Mouse (Mus musculus): ENCODE measurements around the gene Krt18.
"Not testable (repeated sequence)": the region's sequence is repeated elsewhere in the genome, so short reads cannot be mapped to it uniquely, and the experiment has no call there.

The Krt18 gene

DNA sequence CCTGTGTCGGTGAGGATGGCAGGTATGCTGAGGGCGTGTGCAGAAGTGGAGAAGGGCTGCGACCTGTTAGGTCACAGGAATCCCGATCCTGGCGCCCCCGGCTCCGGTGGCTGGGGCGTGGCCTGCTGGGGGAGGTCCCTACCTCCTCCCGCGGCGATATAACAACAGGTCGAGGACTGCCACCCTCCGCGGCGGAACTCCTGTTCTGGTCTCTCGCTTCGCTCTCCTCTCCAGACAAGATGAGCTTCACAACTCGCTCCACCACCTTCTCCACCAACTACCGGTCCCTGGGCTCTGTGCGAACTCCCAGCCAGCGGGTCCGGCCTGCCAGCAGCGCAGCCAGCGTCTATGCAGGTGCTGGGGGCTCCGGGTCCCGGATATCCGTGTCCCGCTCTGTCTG is at the start of gene Krt18:
TSS of gene Krt18 (plus strand) at position 141 of the 400 bp plus-strand sequence.
- no peak for DNase-seq (ENCODE audit: low spot score)

DNA sequence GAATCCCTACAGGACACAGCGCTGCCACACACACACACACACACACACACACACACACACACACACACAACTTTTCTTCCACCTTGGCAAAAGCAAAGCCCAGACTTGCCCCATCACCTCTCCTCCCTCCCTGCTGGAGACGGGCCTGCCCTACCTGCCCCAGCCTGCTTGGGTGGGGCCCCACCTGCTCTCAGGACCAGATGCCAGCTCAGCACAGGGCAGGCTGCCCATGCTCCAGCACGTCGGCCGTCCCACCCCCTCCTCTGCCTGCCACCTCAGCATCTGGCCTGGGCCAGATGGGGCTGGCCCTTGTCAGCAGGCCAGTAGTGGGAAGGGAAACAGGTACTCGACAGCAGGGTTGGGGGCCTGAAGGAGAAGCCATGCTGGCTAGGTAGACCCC is 47.1 kb upstream of the Krt18 start:
- DNase-seq (ENCODE audit: low spot score), result no peak

DNA sequence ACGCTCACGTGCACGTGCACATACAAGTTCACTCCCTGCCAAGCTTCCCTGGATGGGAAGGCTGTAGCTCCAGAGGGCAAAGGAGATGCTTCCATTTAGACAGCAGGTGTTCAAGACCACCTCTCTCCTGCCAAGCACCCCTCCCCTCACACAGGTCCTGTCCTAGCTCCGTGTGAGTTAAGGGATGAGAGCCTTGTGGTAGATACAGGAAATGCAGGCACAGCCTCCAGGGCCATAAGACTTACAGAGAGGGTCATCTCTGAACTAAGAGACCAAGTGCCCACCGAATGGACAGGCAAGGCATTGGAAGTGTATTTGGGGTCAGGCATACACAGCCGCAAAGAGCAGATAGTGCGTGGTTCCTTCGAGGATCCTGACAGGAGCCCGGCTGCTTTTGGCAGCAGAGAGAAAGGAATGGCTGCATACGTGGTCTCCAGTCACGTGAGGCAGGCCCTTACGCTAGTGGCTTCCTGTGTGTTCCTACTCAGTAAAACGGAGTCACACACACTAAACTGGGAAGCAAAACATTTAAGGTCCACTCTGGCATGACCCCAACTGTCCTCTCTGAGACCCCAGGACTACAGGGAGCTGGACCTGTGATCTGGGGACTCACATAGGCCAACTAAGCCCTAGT is 44.5 kb upstream of the Krt18 start:
- DNase-seq (ENCODE audit: low spot score), result no peak

DNA sequence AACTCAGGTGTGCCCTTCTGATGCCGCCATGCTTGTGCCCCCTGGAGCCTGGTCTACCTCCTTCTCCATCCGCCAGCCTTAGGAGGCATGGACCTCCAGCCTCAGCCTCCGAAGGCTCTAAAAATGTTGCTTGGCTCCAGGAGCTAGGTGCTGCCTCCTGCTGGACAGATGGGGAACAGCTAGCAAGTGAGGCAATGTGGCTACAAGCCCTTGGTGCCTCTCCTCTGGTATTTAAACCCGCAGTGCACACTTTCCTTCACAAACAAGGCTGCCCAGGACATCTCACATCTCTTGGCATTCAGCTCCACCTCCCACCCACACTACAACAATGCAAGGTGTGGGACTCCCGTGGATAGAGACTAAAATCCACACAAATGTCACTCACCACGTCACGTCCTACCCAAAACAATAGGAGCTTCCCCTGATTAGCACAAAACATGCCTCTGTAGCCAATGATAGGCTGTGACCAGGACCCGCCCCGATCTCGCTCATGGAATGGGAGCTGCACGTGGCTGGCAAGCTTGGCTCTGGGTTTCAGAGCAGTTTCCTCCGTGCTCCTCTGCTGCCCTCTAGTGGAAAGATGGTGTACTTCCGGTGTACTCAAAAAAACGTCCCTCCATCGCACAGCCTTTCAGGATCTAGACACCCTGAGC is 43.9 kb upstream of the Krt18 start:
- DNase-seq (ENCODE audit: low spot score), result peak; percentile 96

DNA sequence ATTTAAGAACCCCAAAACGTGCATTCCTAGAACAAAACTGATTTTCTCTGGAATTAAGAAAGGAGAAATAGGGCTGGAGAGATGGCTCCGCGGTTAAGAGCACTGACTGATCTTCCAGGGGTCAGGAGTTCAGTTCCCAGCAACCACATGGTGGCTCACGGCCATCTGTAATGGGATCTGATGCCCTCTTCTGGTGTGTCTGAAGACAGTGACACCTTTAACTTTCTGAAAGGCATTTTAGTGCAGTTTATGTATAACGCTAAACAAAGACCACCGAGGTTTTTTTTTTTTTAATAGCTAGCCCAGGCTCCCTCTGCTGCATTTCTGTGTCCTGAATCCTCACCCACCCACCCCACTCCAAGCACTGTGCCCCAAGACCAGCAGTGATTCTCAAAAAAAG is 43.2 kb upstream of the Krt18 start:
- DNase-seq (ENCODE audit: low spot score), result no peak

- peak; percentile 89 for DNase-seq (ENCODE audit: low spot score)
Observed at GRCm38 (mm10) chr15:101988119-101988518, 39.9 kb upstream of the Krt18 start.

- no peak for DNase-seq (ENCODE audit: low spot score)
Observed at GRCm38 (mm10) chr15:101988714-101989113, 39.3 kb upstream of the Krt18 start.

DNA sequence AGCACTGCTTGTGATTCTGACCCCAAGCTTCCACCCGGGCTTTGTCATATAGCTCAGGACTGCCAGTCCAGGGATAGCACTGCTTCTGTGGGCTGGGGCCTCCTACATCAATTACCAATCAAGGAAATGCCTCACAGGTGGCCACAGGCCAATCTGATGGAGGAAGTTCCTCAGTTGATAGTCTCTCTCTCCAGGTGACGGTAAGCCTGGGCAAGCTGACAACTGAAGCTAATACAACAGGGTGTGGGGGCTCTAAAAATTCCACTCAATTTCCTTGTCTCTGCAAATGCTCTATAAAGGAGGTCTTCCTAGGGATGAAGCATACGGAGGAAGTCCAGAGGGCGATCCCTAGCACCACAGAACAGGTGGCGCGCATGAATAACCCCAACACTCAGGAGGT is 37.0 kb upstream of the Krt18 start:
- DNase-seq (ENCODE audit: low spot score), result no peak

- DNase-seq (ENCODE audit: low spot score), result no peak
Observed at GRCm38 (mm10) chr15:101994365-101994764, 33.6 kb upstream of the Krt18 start.

DNA sequence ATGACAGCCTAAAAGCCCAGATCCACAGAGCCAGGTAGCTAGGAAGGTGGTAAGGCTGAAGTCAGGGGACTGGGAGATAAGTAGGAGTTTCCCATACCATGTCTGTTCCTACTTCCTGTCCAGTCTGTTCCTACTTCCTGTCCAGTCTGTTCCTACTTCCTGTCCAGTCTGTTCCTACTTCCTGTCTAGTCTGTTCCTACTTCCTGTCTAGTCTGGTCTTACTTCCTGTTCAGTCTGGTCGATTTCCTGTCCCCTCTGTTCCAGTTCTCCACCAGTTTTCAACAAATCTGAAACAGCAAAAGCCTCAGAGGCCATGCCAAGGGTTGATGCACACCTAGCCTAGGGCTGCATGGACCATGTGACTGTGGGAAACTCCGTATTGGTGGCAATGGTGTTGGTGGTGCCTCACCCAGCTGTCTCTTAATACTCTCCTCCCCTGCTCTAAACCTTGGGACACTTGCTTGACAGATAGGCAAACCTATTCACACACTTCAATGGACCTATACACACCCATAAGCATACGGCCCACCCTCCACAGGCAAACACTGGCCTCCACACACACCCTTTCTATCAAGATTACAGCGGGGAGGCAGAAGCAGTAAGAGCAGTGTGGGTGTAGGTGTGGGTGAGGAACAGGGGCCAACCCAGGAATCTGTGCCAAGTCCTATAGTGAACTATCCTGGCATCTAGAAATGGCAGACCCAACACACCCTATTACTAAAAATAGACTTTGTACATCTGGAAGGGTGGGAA is 32.3 kb upstream of the Krt18 start:
- no peak for DNase-seq (ENCODE audit: low spot score)

DNA sequence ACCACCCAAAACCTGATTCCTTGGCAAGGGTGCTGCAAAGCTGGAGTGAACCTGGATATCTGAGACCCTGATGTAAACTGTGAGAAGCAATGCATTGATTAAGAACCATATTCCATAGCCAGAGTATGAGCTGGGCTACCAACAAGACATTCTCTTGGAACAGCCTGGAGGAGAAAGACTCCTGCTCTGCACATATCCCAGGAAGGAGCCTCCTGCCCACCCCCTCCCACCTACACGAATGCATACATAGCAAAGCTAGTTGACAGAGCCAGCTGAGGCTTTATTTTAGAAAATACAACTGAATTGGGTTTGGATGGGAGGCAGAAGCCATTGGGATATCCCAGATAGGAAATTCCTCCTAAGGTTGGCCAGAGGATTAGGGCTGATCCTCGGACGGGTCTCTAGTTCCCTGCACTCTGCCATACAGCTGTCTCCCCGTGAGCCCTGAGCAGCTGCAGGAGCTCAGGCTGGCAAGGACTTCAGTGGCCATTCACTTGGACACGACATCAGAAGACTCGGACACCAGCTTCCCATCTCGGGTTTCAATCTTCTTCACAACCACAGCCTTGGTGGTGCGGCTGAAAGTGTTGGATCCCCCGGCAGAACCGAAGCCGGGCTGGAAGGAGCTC is 31.4 kb upstream of the Krt18 start:
- DNase-seq (ENCODE audit: low spot score), result not testable (repeated sequence)

DNA sequence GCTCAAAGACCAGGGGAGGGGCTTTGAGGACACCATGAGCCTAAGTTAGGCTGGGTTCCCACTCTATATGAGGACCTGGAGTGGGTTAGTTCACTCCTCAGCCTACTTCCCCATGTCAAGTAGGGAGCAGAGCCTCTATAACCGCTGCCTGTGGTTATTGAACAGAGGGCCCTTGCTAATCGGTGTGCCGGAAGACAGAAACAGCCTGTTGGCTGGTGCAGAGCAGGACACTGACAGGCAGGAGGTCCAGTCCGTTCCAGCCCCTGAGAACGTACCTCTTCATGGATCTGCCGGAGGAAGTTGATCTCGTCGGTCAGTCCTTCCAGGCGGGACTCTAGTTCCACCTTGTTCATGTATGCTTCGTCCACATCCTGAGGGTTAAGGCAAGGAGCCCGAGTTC is 28.8 kb upstream of the Krt18 start:
- no peak for DNase-seq (ENCODE audit: low spot score)

- DNase-seq (ENCODE audit: low spot score), result no peak
Observed at GRCm38 (mm10) chr15:101999676-102000335, 28.2 kb upstream of the Krt18 start.

DNA sequence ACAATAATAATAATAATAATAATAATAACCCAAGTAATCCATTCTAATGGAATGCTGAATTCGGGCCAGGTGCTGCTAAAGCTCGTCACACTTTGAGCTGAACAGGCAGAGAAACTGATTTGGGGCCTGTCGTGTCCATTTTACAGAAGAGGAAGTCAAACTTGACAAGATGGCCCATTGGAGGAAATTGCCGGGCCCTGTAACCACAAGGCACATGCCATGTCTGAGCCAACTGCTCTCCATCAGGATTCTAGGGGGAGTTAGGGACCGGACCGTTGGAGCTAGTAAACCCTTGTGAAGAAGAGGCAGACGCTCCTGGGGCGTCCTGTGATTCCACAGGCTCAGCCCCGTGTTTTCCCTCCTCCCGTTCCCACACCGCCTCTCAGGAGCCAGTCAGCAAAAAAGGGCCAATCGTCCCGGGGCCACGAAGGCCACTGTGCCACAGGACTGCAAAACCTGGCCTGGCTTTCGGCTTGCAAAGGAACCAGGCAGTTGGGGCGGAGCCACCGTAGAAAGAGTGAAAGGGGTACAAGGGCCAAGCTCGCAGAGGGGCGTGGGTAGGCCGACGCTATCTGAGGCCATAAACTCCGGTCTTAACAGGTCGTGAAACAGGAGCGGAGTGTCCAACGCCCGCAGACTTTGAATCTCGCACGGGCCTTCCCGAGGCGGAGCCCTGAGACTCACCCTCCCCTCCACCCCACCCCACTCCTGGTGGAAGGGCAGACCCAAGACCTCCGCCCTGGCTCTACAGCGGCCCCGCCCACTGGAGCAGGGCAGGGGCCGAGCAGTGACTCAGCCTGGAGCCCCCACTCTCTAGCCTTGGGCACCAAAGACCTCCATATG is 25.1 kb upstream of the Krt18 start:
- DNase-seq (ENCODE audit: low spot score), result no peak

GRCm38 (mm10) chr15:102003516-102003915 is 24.5 kb upstream of the Krt18 start:
- no peak for DNase-seq (ENCODE audit: low spot score)

DNA sequence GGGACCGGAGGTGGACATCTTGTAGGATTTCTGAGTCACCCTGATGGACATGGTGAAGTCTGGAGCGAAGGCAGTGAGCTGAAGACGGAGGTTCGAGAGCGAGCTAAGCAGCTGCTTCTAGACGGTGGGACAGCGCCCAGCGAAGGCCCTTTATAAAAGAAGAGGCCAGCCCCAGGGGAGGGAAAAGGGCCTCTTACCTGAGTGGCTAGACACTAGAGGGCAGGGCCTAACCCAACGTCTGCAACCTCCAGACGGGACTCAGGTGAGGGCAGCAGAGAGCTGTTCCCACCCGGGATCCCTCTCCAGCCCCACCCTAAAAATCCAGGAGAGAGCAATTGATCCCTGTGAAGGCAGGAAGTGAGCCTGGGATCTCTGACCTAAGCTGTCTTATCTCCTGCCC is 23.8 kb upstream of the Krt18 start, which contains the start of gene Krt8:
TSS of gene Krt8 (minus strand) at position 294 of the 400 bp plus-strand sequence.
- DNase-seq (ENCODE audit: low spot score), result no peak

DNA sequence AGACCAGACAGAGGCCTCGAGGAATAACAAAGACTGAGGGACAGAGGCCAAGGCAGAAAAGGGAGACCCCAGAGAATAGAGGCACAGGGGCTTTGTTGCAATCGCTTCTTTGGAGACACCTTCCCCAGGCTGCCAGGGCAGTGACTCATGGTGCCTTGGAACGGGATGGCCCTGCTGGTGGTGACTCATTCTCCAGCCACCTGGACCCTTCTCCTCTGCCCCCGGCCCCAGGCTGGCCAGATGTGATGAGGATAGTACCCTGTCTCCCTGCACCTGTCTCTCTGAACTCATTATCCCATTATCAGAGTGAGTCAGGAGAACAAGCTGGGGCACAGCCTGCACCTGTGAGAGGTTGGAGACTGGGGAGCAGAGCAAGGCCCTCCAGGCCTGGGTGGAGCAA is 22.7 kb upstream of the Krt18 start:
- no peak for DNase-seq (ENCODE audit: low spot score)

DNA sequence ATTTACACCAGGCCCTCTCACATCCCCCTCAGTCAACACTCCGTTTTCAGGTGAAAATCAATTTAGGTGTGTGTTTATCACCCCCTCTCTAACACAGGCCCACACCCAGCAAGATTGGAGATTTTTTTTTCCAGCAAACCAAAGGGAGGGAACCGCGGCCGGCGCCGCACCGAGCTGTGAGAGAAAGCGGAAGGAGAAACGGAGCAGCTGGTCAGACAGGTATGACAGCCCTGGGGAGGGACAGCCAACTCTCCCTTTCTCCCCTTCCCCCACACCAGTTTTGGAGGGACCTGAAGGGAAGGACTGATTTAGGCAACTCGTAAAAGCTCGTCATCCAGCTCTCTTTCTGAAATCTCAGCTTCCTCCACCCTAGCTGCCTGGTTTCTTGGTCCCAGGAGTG is 21.7 kb upstream of the Krt18 start:
- no peak for DNase-seq (ENCODE audit: low spot score)

DNA sequence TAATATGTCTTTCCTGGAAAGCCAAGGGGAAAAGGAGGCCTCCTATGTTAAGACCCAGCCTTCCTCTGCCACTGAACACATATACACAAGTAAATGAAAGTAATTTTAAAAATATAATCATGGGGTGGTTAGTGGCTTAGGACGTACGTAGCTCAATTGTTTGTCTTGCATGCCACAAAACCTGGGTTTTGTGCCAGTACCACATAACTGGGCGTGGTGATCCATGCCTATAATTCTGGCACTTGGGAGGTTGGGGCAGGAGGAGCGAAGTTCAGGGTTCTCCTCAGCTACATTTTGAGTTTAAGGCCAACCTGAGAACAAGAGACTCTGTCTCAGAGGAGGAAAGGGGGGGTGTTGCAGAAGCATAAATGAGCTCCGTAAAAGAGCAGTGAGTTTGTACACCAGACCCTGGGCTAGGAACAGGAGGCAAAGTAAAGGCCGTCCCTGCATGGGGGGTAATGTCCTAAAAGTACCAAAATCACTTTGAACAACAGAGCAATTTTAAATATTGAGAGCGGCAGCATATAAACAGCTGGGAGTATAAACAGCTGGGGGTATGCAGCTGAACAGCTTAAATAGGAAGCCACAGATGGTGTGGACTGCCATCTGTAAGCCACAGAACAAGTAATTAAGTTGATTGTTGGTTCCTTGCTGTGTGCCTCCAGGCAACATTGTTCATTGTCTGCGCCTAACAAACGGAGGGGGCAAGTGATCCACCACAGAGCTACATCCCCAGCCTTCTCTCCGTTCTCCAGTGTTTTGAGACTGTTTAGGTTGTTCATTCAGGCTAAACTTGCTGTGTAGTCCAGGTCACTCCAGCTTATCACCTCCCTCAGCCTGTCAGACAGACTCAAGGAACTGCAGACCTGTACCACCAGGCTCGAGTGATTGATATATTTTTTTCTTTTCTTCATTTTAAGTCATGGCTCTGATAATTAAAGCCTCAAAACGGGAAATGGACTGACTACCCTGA is 20.6 kb upstream of the Krt18 start:
- DNase-seq (ENCODE audit: low spot score), result no peak
